Mouse (Mus musculus) CD4-positive helper T cell, adult 2 months (primary cell): ENCODE results near the gene Gng12.
"Not testable (repeated sequence)": the region's sequence is repeated elsewhere in the genome, so short reads cannot be mapped to it uniquely, and the experiment has no call there.

Source experiments
- DNase-seq: peaks from one replicate; pipeline ENCODE4 v3.0.0-alpha.2; 2012; ENCODE audit warnings: low read depth, missing footprints, low spot score

Gng12 gene

GRCm38 (mm10) chr6:67026661-67027060, 130.5 kb downstream of the Gng12 start:
- DNase-seq, result no peak

- DNase-seq, result no peak
These were observed 131.4 kb downstream of the Gng12 start for GRCm38 (mm10) chr6:67027438-67028142.

GRCm38 (mm10) chr6:67029312-67029950, 133.2 kb downstream of the Gng12 start:
- DNase-seq, result no peak

- no peak for DNase-seq
These were observed 133.8 kb downstream of the Gng12 start for GRCm38 (mm10) chr6:67029987-67030386.

GRCm38 (mm10) chr6:67030416-67030815, 134.2 kb downstream of the Gng12 start:
- no peak for DNase-seq

- no peak for DNase-seq
These were observed 134.6 kb downstream of the Gng12 start for GRCm38 (mm10) chr6:67030846-67031245.

GRCm38 (mm10) chr6:67032551-67032950, 136.4 kb downstream of the Gng12 start:
- DNase-seq, result not testable (repeated sequence)

GRCm38 (mm10) chr6:67032972-67033371, 136.8 kb downstream of the Gng12 start:
- not testable (repeated sequence) for DNase-seq

GRCm38 (mm10) chr6:67033604-67034003, 137.4 kb downstream of the Gng12 start:
- DNase-seq, result no peak

GRCm38 (mm10) chr6:67034331-67035130, 138.3 kb downstream of the Gng12 start:
- no peak for DNase-seq

- peak; percentile 9 for DNase-seq
These were observed 139.4 kb downstream of the Gng12 start for GRCm38 (mm10) chr6:67035388-67036299.

GRCm38 (mm10) chr6:67036356-67036811, 140.2 kb downstream of the Gng12 start:
- DNase-seq, result peak; percentile 72

GRCm38 (mm10) chr6:67036837-67037628, 140.8 kb downstream of the Gng12 start, which contains the start of gene Gadd45a:
Gene Gadd45a (minus strand): TSS chr6:67037457.
- DNase-seq, result peak; percentile 94

GRCm38 (mm10) chr6:67038964-67039363, 142.8 kb downstream of the Gng12 start:
- DNase-seq, result no peak

GRCm38 (mm10) chr6:67040904-67041410, 144.8 kb downstream of the Gng12 start:
- DNase-seq, result no peak

GRCm38 (mm10) chr6:67045424-67045823, 149.2 kb downstream of the Gng12 start:
- no peak for DNase-seq

- no peak for DNase-seq
These were observed 150.7 kb downstream of the Gng12 start for GRCm38 (mm10) chr6:67046937-67047336.

- no peak for DNase-seq
These were observed 152.0 kb downstream of the Gng12 start for GRCm38 (mm10) chr6:67048052-67048691.

GRCm38 (mm10) chr6:67048880-67049694, 152.9 kb downstream of the Gng12 start:
- DNase-seq, result no peak
